Mouse (Mus musculus) neural tube, embryonic 11.5 days (tissue): ENCODE data around the gene Arhgef3. TPM values are rescaled to one million over a fixed set of nuclear protein-coding genes. Genes with fewer than 3 reads are reported as not detected.

Experiments
- ATAC-seq: fragments of 200-750 bp; cut with Nextera tagmentation; 2 replicates; pipeline ENCODE4 v1.8.0; 2017; ENCODE audit warnings: moderate number of reproducible peaks, mild to moderate bottlenecking, moderate TSS enrichment, moderate library complexity; ENCODE audit not compliant: insufficient read depth, low FRiP score, low TSS enrichment
- DNase-seq: peaks from one replicate; pipeline ENCODE4 v3.0.0-alpha.2; 2015; ENCODE audit warnings: low spot score
- H3K27ac ChIP-seq: fragments of 300-500 bp; sonication (generic); 2 replicates; pipeline ENCODE4 v1.5.1; 2014; ENCODE audit warnings: low read depth, mild to moderate bottlenecking, low read length
- H3K27me3 ChIP-seq: fragments of 300-500 bp; sonication (generic); 2 replicates; pipeline ENCODE4 v1.6.1; 2014; ENCODE audit warnings: mild to moderate bottlenecking, low read length, mixed read lengths; ENCODE audit not compliant: control insufficient read depth, insufficient read depth
- H3K36me3 ChIP-seq: fragments of 300-500 bp; sonication (generic); 2 replicates; pipeline ENCODE4 v1.6.1; 2014; ENCODE audit warnings: mild to moderate bottlenecking, low read length, moderate library complexity, mixed read lengths; ENCODE audit not compliant: control insufficient read depth, insufficient read depth
- H3K4me1 ChIP-seq: fragments of 300-500 bp; sonication (generic); 2 replicates; pipeline ENCODE4 v1.6.1; 2014; ENCODE audit warnings: low read length, mixed read lengths; ENCODE audit not compliant: control insufficient read depth, insufficient read depth
- H3K4me2 ChIP-seq: fragments of 300-500 bp; sonication (generic); 2 replicates; pipeline ENCODE4 v1.6.1; 2014; ENCODE audit warnings: low read depth, mild to moderate bottlenecking, moderate library complexity
- H3K4me3 ChIP-seq: fragments of 300-500 bp; sonication (generic); 2 replicates; pipeline ENCODE4 v1.5.1; 2014; ENCODE audit warnings: low read depth, low read length
- H3K9ac ChIP-seq: fragments of 300-500 bp; sonication (generic); 2 replicates; pipeline ENCODE4 v1.6.1; 2014; ENCODE audit warnings: mild to moderate bottlenecking, low read length
- H3K9me3 ChIP-seq: fragments of 300-500 bp; sonication (generic); 2 replicates; pipeline ENCODE4 v1.6.1; 2016; ENCODE audit warnings: low read length; ENCODE audit not compliant: control insufficient read depth
- WGBS: fragments of 180-500 bp; shearing (Covaris S2); extraction: QIAGEN DNeasy Blood & Tissue Kit; methylation state at CpG from one replicate; pipeline ENCODE4 v1.1.7; 2014; 5-methylcytosine and 5-hydroxymethylcytosine counted together
- polyA plus RNA-seq: library from polyadenylated mRNA; unstranded; fragments of >200 nt; fragmentation: Nextera tagmentation; extraction: Ambion mirVana; gene quantifications from 2 replicates; pipeline ENCODE4 v1.2.1, GENCODE M21; 2014

Gene Arhgef3
- polyA plus RNA-seq, 1 experiment from 2014 or later: 5.1 TPM

- Histone ChIP-seq H3K36me3 (no peaks in the 10 kb centered on the region), H3K27me3 (no peaks in the 10 kb centered on the region), H3K9ac (no peak overlapping the region), H3K27ac (no peak overlapping the region), H3K4me3 (no peak overlapping the region), H3K4me1 (0 out of 2 replicates have a peak, but pooled peaks cover 1% of the 10 kb centered on the region), H3K9me3 (no peaks in the 10 kb centered on the region), H3K4me2 (no peak overlapping the region)
- 91% methylated on average over 17 of the region's 17 CpGs for WGBS
- ATAC-seq (no peak), DNase-seq (no peak)
These were observed 235.4 kb downstream of the Arhgef3 start for GRCm38 (mm10) chr14:27349828-27350729.

GRCm38 (mm10) chr14:27351051-27351475 is 236.4 kb downstream of the Arhgef3 start:
- DNase-seq (no peak), ATAC-seq (no peak)
- 70% methylated on average over 5 of the region's 5 CpGs for WGBS
- Histone ChIP-seq H3K36me3 (no peaks in the 10 kb centered on the region), H3K27ac (no peak overlapping the region), H3K27me3 (no peaks in the 10 kb centered on the region), H3K4me1 (no peaks in the 10 kb centered on the region), H3K4me2 (no peak overlapping the region), H3K9me3 (no peaks in the 10 kb centered on the region), H3K4me3 (no peak overlapping the region), H3K9ac (no peak overlapping the region)

GRCm38 (mm10) chr14:27351476-27352079 is 236.9 kb downstream of the Arhgef3 start:
- Histone ChIP-seq H3K4me2 (no peak overlapping the region), H3K4me1 (no peaks in the 10 kb centered on the region), H3K9me3 (no peaks in the 10 kb centered on the region), H3K27ac (no peak overlapping the region), H3K4me3 (no peak overlapping the region), H3K27me3 (no peaks in the 10 kb centered on the region), H3K9ac (no peak overlapping the region), H3K36me3 (no peaks in the 10 kb centered on the region)
- WGBS: 63% methylated on average over 4 of the region's 4 CpGs
- no peak for ATAC-seq
- DNase-seq: no peak

- H3K4me2 ChIP-seq: no peak overlapping the region
- WGBS: 82% methylated on average over 5 of the region's 5 CpGs
- ATAC-seq: no peak
- H3K9me3 ChIP-seq: no peaks in the 10 kb centered on the region
- H3K27me3 ChIP-seq: no peaks in the 10 kb centered on the region
- no peak for DNase-seq
- H3K4me3 ChIP-seq: no peak overlapping the region
- no peak overlapping the region for H3K27ac ChIP-seq
- no peaks in the 10 kb centered on the region for H3K4me1 ChIP-seq
- no peaks in the 10 kb centered on the region for H3K36me3 ChIP-seq
- no peak overlapping the region for H3K9ac ChIP-seq
These were observed 237.8 kb downstream of the Arhgef3 start for GRCm38 (mm10) chr14:27352470-27352869.

- H3K4me3 ChIP-seq: no peak overlapping the region
These were observed 240.5 kb downstream of the Arhgef3 start for GRCm38 (mm10) chr14:27355151-27355550.

GRCm38 (mm10) chr14:27355937-27356336 is 241.2 kb downstream of the Arhgef3 start:
- Histone ChIP-seq H3K4me1 (no peaks in the 10 kb centered on the region), H3K27ac (no peak overlapping the region), H3K9ac (no peak overlapping the region), H3K27me3 (no peaks in the 10 kb centered on the region), H3K9me3 (no peaks in the 10 kb centered on the region), H3K36me3 (no peaks in the 10 kb centered on the region), H3K4me2 (no peak overlapping the region), H3K4me3 (no peak overlapping the region)
- WGBS: 82% methylated on average over 4 of the region's 4 CpGs
- DNase-seq: no peak
- ATAC-seq: no peak

More at GRCm38 (mm10) chr14:27355151-27355550, 240.5 kb downstream of the Arhgef3 start:
- H3K9me3 ChIP-seq: no peaks in the 10 kb centered on the region
- H3K36me3 ChIP-seq: no peaks in the 10 kb centered on the region
- H3K4me1 ChIP-seq: no peaks in the 10 kb centered on the region
- H3K27ac ChIP-seq: no peak overlapping the region
- no peak overlapping the region for H3K4me2 ChIP-seq
- ATAC-seq: no peak
- DNase-seq: no peak
- no peaks in the 10 kb centered on the region for H3K27me3 ChIP-seq
- H3K9ac ChIP-seq: no peak overlapping the region
- WGBS: 88% methylated on average over 6 of the region's 6 CpGs

GRCm38 (mm10) chr14:27357139-27357538 is 242.4 kb downstream of the Arhgef3 start:
- Histone ChIP-seq H3K4me3 (no peak overlapping the region), H3K4me2 (no peak overlapping the region), H3K4me1 (no peaks in the 10 kb centered on the region), H3K36me3 (no peaks in the 10 kb centered on the region), H3K9ac (no peak overlapping the region), H3K9me3 (no peaks in the 10 kb centered on the region), H3K27me3 (no peaks in the 10 kb centered on the region), H3K27ac (no peak overlapping the region)
- no peak for DNase-seq
- WGBS: 71% methylated on average over 6 of the region's 6 CpGs
- no peak for ATAC-seq

GRCm38 (mm10) chr14:27358202-27358601 is 243.5 kb downstream of the Arhgef3 start:
- Histone ChIP-seq H3K9me3 (no peaks in the 10 kb centered on the region), H3K4me2 (no peak overlapping the region), H3K9ac (no peak overlapping the region), H3K27me3 (no peaks in the 10 kb centered on the region), H3K4me1 (no peaks in the 10 kb centered on the region), H3K36me3 (no peaks in the 10 kb centered on the region), H3K4me3 (no peak overlapping the region), H3K27ac (no peak overlapping the region)
- DNase-seq (no peak), ATAC-seq (no peak)
- 61% methylated on average over 6 of the region's 6 CpGs for WGBS

GRCm38 (mm10) chr14:27360849-27361248 is 246.2 kb downstream of the Arhgef3 start:
- no peak overlapping the region for H3K27ac ChIP-seq
- H3K4me1 ChIP-seq: no peaks in the 10 kb centered on the region; the same call in 1 of the 2 replicates
- WGBS: 77% methylated on average over 7 of the region's 7 CpGs
- DNase-seq (no peak), ATAC-seq (no peak)
- no peaks in the 10 kb centered on the region for H3K9me3 ChIP-seq
- H3K9ac ChIP-seq: no peak overlapping the region
- H3K4me3 ChIP-seq: no peak overlapping the region
- no peaks in the 10 kb centered on the region for H3K27me3 ChIP-seq
- no peaks in the 10 kb centered on the region for H3K36me3 ChIP-seq
- no peak overlapping the region for H3K4me2 ChIP-seq
